Mouse (Mus musculus) gastrocnemius, adult 2 months (tissue): ENCODE results near the gene Slc7a12. TPM values are rescaled to one million over a fixed set of nuclear protein-coding genes. Genes with fewer than 3 reads are reported as not detected.

ENCODE experiments used
- DNase-seq: peaks from one replicate; pipeline ENCODE4 v3.0.0; 2022
- H3K27ac ChIP-seq: fragments of 200-600 bp; 2 replicates; pipeline ENCODE4 v1.8.1; 2022; ENCODE audit warnings: mild to moderate bottlenecking
- H3K4me3 ChIP-seq: fragments of 200-600 bp; 2 replicates; pipeline ENCODE4 v1.8.1; 2022; ENCODE audit warnings: mild to moderate bottlenecking, moderate library complexity
- CTCF ChIP-seq: fragments of 200-600 bp; IDR thresholded peaks from 2 replicates; pipeline ENCODE4 v1.8.1; 2022; ENCODE audit warnings: antibody characterized with exemption, mild to moderate bottlenecking, moderate library complexity
- intact Hi-C: fragments of 180-260 bp; cut with DNase I; formaldehyde crosslinking; loops from one replicate; pipeline ENCODE4 v1.15.1; 2025
- long read RNA-seq, 2 experiments: library from polyadenylated mRNA; stranded (forward); transcript quantifications; one replicate each; pipeline ENCODE4 v2.0.0; 2021
- total RNA-seq, 2 experiments: library from RNA; stranded (reverse); gene quantifications; 2 replicates each; pipeline ENCODE4 v1.2.3; 2021

Slc7a12 gene
- not detected for total RNA-seq
- long read RNA-seq, experiment 1 = 0 reads
- long read RNA-seq, experiment 2 = 0 reads

GRCm38 (mm10) chr3:14480397-14480796, at the start of gene Slc7a12:
Slc7a12 (plus strand) TSS chr3:14480697.
- Histone ChIP-seq H3K4me3 (no peak within 1 kb of the TSS), H3K27ac (no peak within 1 kb of the TSS)
- TF ChIP-seq CTCF = no peak

GRCm38 (mm10) chr3:14432381-14432780, 48.1 kb upstream of the Slc7a12 start:
- no peak overlapping the region for H3K4me3 ChIP-seq
- DNase-seq = no peak
- intact Hi-C loops = no loop called here
- H3K27ac ChIP-seq = no peak overlapping the region
- no peak for TF ChIP-seq CTCF

More at GRCm38 (mm10) chr3:14480397-14480796, at the start of gene Slc7a12:
- no peak for DNase-seq
- intact Hi-C loops = no loop called here

GRCm38 (mm10) chr3:14446015-14446414, 34.5 kb upstream of the Slc7a12 start:
- Histone ChIP-seq H3K4me3 (no peak overlapping the region), H3K27ac (no peak overlapping the region)
- intact Hi-C loops = no loop called here
- DNase-seq = no peak
- TF ChIP-seq CTCF = no peak

GRCm38 (mm10) chr3:14446691-14447090, 33.8 kb upstream of the Slc7a12 start:
- no peak for DNase-seq
- Histone ChIP-seq H3K4me3 (no peak overlapping the region), H3K27ac (no peak overlapping the region)
- intact Hi-C loops = no loop called here
- TF ChIP-seq CTCF = no peak

Other genes starting within 250 kb of the Slc7a12 start
- gene 1810022K09Rik, start 130.6 kb downstream of the Slc7a12 start, total RNA-seq = 10 to 100 TPM; 64.8 to 79.9 TPM
- gene Car13, start 161.0 kb downstream of the Slc7a12 start, total RNA-seq = under 1 TPM; 0.51 to 0.78 TPM